Mouse (Mus musculus) B cell, adult 67 days (primary cell): ENCODE measurements around the gene Smpdl3b. TPM values are rescaled to one million over a fixed set of nuclear protein-coding genes. Genes with fewer than 3 reads are reported as not detected.

Experiments used
- total RNA-seq, 2 experiments: library from RNA; stranded (reverse); gene quantifications; 4 replicates each; pipeline ENCODE4 v1.2.4; 2023

Gene Smpdl3b
- under 1 TPM in 1 of 2 experiments, not detected in 1; 0.26 TPM for total RNA-seq

DNA sequence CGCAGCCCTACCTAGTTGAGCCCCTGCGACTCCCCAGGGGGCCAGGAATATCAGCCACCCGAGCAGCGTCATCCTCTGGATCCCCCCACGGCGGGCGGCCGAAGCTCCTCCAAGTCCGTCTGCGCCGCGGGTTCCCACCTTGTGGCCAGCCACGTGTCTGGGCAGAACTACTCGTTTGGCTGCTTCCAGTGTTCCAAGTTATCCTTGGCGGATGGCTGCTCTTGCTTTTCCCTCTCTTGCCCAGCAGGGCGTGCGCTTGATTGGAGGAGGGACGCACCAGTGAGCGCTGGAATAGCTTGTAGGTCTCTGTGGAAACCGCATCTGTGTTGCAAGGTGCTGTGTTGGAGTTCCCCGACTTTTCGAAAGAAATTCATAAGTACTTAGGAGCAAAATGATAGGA, at the start of gene Smpdl3b:
Gene Smpdl3b, minus strand, starts transcription at position 279 of the 400 bp plus-strand sequence.

DNA sequence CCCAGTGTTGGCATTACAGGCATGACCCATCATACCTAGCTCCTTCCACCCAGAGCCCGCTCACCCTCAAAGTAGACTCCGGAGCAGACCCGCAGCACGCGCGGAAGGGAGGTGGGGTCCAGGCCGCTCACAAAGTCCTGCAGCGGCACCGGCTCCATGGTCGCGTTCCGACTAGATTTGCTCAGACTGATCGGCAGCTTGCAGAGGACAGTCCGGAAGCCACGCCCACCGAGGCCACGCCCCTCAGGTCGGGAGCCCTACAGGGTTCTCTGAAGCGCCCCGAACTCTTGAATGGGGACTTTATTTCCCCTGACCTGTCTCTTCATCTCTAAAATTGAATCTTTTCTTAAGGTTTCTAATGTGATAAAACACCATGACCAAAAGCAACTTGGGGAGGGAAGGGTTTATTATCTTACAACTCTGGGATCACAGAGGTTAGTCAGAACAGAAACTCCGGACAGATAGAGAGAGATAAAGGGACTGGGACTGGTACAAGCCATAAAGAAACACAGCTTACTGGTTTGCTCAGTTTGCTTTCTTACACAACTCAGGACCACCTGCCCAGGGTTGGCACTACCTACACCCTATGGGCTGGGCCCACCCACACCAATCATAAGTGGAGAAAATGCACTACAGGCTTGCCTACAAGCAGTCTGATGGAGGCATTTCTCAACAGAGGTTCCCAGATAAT, 39.3 kb upstream of the Smpdl3b start, which contains the start of gene Themis2:
Gene Themis2, minus strand, starts transcription at position 192 of the 691 bp plus-strand sequence.

DNA sequence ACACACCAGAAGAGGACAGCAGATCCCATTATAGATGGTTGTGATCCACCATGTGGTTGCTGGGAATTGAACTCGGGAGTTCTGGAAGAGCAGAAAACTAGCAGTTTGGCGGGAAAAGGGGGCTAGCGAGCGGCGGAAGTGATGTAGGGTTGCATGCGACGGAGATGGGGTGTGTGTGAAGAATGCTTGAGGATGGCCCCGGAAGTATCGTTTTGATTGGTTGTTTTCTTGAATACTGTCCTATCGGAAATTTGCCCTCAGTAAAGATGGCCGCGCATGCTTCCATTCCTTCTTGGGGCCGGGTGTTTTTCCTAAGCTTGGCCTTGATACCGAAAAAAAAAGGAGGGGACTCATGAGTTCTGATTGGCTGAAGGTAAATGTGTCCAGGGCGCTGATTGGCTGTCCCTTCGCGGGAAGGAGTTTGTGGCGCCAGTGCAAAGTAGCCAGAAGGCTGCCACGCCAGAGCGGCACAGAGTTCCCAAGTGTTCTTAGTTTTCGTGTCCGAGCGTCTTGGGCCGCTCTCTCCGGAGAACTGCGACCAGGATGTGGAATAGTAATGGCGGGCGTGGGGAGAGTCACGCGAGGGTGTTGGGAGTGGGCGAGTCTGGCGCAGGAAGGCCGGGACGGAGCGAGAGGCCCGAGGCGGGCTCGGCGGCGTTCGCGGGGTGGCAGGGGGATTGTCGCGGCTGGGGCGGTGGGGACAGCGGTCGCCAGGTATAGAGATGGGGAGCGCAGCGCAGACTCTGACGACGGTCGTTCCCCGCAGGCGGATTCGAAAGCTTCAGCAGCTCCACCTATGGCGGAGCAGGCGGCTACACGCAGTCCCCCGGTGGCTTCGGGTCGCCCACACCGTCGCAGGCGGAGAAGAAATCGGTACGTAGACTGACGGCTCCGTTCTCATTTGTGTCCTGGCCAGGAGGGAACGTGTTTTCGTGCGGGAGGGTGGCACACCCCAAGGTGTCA, 11.1 kb upstream of the Smpdl3b start, which contains the start of gene Rpa2:
Gene Rpa2, plus strand, starts transcription at position 419 of the 963 bp plus-strand sequence.

DNA sequence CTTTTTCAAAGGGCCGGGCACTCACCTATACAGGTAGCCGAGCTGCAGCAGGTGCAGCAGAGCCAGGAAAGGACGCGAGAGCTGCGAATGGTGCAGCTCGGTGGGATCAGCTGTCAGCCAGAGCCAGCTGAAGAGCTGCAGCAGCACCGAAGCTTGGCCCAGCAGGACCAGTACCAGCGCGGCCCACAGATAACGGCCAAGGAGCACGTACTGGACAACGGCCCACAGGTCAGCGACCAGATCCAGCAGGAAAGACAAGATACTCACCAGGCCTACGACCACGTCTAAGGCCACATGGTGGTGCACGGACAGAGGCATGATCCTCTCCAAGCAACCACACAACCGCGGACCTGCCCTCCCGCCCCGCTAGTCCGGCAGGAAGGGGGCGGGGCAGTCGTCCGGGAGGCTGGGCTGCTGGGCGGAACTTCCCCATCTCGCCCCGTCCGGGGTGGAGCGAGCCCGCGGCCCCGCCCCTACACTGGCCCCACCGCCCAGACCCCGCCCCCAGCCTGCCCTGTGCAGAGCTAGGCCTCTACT, 24.8 kb downstream of the Smpdl3b start, which contains the start of gene Xkr8:
Gene Xkr8, minus strand, starts transcription at position 399 of the 537 bp plus-strand sequence.

Other genes starting within 250 kb of the Smpdl3b start
- gene Sesn2, start 246.8 kb downstream of the Smpdl3b start, total RNA-seq: 10 to 100 TPM in 1 of 2 experiments, 1 to 10 TPM in 1; 7.2 to 10.5 TPM
- 10 to 100 TPM; 61.4 to 65.0 TPM for gene Atpif1, start 223.6 kb downstream of the Smpdl3b start, total RNA-seq
- 100 to 1,000 TPM in 1 of 2 experiments, 10 to 100 TPM in 1; 87.1 to 116 TPM for gene Dnajc8, start 221.7 kb downstream of the Smpdl3b start, total RNA-seq
- gene Ptafr, start 193.2 kb downstream of the Smpdl3b start, total RNA-seq: 1 to 10 TPM; 1.3 to 1.9 TPM
- 10 to 100 TPM; 40.7 to 44.9 TPM for gene Eya3, start 118.3 kb downstream of the Smpdl3b start, total RNA-seq
- gene Xkr8, start 24.7 kb downstream of the Smpdl3b start, total RNA-seq: 1 to 10 TPM; 2.6 to 4.2 TPM
- gene Rpa2, start 11.1 kb upstream of the Smpdl3b start, total RNA-seq: 10 to 100 TPM; 42.3 to 44.5 TPM
- 100 to 1,000 TPM; 154 to 165 TPM for gene Themis2, start 39.1 kb upstream of the Smpdl3b start, total RNA-seq
- 10 to 100 TPM; 42.5 to 48.2 TPM for gene Ppp1r8, start 85.9 kb upstream of the Smpdl3b start, total RNA-seq
- gene Stx12, start 127.3 kb upstream of the Smpdl3b start, total RNA-seq: 10 to 100 TPM; 22.4 to 24.0 TPM
- gene Fam76a, start 165.3 kb upstream of the Smpdl3b start, total RNA-seq: 10 to 100 TPM; 30.0 to 31.8 TPM
- gene Fgr, start 216.8 kb upstream of the Smpdl3b start, total RNA-seq: 10 to 100 TPM; 27.0 to 36.4 TPM